Mouse (Mus musculus) layer of hippocampus, postnatal 36 days (tissue): Measurements from ENCODE around the gene Clpp. TPM values are rescaled to one million over a fixed set of nuclear protein-coding genes. Genes with fewer than 3 reads are reported as not detected.
A peak's percentile ranks its signal among the peaks of the same experiment; 100 is the strongest.

Source experiments
- DNase-seq, 2 experiments: peaks; one replicate each; pipeline ENCODE4 v3.0.0; 2022
- total RNA-seq, 2 experiments: library from RNA; stranded (reverse); gene quantifications; 2 replicates each; pipeline ENCODE4 v1.2.3; 2021

Clpp gene
- total RNA-seq, 2 experiments from 2014 or later, result 67.4 to 70.4 TPM

DNA sequence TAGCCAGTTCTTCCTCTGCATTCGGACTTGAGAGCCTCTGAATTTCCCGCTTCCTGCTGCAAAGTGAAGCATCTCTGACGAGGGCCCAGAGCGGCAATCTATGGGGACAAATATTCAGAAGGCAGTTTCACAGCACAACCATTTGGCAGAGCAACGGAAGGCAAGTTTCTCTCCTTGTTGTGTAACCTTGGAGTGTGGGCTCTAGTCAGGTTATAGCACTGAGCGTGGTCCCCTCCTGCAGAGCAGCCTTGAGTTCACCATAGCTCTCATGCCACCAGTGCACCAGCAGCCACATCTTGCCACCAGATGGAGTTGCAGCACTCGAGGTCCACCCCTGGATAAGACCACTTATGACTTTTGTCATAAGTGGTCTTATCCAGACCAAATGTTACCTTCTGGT lies 1.7 kb upstream of the Clpp start:
- DNase-seq, result no peak

DNA sequence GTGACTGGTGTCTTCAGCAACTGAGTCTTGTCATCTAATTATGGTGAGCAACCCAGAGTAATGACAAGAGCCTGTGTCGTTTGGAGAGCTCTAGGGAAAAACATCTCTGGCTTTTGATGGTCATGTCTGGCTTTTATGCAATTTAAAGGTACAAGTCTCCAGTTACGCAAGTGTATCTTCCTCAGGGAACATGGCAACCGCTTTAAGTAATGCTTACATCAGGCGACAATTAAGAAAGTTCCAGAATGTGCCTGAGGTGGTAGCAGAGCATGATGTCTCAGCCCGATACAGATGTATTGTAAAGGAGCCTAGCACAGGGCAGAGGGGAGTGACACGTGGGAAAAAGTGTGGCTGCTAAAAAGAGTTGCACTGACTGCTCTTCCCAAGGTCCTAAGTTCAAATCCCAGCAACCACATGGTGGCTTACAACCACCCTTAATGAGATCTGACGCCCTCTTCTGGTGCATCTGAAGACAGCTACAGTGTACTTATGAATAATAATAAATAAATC lies 1.1 kb upstream of the Clpp start:
- no peak for DNase-seq

DNA sequence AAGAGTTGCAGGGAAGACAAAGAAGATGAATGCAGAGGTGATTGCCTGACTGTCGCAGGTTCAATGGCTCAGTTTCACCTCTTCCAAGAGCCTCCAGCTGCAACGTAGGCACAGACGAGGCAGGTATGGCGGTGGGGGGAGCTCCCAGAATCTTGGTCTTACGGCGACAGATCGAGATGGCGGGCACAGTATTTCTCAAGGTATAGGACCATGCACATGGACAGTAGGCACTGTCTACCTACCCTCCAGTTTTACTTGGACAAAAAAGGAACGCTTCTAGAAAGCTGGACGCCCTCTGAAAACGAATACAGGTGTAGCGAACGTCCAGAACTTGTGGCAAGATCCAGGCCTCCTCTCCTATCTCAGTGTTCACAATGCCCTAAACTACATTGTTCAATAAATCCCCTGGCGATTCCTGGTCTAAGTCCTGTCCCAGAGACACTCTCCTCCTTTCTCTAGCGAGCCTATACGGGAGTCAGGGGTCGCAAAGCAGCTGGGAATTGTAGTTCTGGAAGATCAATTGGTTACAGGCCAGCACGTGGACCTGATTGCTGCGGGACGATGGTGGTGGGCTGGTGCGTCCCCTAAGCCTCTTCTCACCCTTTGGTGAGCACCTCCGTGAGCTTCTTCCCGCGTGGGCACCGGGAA lies 514 bp upstream of the Clpp start:
- no peak for DNase-seq

DNA sequence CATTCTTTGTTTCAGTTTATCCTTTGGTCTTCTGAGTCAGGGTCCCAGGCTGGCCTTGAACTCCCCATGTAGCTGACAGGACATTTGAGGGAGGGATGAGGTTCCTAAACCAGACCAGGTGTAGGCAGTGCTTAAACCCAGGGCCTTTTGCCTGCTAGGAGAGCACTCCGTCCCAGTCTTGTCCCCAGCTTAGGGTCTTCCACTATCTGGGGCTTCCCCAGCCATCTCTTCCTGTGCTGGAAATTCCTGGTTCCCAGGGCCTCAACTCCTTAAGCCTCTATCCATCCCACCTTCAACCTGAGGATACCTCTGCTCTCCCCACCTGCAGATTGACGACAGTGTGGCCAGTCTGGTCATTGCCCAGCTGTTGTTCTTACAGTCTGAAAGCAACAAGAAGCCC lies 861 bp downstream of the Clpp start:
- DNase-seq, result no peak

DNA sequence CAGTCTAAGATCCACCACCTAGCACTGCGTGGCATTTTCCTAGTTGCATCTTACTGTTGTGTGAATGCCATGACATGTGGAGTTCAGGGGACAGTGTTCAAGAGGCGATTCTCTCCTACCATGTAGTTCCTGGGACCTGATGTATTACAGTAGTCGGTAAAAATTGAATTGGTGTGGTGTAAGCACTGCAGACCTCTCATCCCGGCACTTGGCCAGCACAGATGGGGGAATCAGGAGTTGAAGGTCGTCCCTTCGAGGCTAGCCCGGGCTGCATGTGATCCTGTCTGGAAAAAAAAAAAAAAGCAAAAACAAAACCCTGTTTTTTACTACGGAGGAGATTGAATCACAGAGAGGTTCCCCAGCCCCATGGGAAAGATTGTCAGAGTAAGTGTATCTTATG lies 4.9 kb downstream of the Clpp start:
- no peak for DNase-seq

DNA sequence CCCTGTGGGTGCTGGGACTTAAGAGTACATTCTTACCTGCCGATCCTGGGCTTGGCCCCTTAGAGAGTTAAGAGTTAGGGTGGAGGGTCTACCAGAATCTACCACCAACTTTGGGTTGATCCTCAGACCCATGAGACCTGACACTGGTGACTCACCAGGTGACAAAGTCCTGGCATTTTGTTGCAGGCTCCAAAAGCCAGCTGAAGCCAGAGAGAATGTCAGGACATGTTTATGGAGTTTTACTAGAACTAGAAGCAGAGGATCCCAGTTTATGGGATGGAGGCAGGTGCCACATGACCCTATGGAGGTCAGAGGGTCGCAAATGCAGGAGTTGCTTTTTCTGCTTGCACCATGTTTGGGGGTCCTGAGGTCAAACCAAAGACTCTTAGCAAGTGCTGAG lies 6.4 kb downstream of the Clpp start:
- DNase-seq, result no peak

DNA sequence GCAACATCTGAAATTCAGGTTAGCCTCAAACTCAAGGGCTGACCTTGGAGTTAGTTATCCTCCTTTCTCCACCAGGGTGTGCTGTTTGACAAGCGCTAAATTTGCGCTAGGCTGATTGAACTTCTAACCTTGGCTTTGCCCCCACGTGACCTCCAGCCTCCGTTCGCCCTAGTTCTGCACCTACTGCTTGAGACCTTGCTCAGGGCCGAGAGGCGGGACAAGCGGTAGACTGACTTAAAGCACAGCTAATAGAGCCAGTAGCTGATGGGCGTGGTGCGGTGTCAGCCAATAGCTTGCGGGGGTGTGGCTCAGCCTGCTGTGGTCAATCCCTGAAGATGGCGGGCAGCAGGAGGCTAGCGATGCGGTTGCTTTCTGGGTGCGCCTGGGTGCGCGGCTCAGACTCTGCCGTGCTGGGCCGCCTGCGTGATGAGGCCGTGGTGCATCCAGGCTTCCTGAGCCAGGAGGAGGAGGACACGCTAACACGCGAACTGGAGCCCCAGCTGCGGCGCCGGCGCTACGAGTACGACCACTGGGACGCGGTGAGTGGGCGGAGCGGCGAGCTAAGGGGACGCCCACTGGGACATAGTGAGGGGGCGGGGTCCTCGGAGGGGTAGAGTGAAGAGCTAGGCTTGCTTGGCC lies 7.0 kb downstream of the Clpp start, which contains the start of gene Alkbh7:
Gene Alkbh7, plus strand, starts transcription at position 311 of the 639 bp plus-strand sequence.
- DNase-seq, result peak; percentile 92 to 94

DNA sequence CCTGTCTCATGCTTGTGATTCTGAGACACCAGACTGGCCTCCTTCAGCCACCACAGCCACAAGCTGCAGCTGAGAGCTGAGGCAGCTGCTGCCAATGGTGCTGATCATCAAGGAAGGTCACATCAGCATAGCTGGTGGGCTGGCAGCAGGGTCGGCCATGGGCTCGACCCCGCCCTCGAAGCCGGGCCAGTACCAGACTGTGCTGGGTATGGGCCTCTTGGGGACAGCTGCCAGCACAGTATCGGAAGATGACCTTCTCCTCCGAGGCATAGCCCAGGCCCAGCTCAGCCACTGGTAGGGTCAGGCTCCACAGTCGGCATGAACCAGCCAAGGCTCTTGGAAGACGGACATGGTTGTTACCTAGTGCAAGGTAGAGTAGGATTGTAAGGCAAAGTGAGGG lies 9.3 kb downstream of the Clpp start:
- no peak for DNase-seq

DNA sequence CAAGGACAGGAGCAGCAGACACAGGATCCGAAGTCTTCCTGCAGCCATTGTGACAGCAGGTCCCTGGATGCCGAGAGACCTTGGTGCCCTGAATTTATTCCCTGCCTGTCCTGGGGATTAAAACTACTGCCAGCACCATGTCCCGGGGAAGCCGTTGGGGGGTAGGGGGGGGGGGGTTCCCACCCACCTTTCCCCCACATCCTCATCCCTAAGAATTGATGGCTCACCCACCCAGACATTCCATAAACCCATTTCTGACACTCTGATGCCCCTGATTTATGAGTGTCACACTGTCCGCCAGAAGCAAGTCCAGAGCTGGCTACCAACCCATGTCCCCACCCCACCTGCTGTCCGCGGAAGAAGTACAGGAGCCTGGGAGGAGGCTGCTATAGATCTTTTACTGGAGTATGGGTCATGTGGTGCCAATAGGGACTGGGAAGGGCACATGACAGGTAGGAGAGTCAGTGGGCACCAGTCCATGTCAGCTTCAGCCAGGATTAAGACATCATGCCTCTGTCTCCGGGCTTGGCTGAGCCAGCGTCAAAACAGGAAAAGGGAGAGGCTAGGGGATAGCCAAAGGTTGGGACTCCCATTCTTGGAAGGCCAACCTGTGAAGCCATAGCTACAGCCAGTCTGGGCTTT lies 10.0 kb downstream of the Clpp start, which contains the start of gene Pspn:
Gene Pspn, minus strand, starts transcription at position 51 of the 642 bp plus-strand sequence.
- DNase-seq, result no peak

DNA sequence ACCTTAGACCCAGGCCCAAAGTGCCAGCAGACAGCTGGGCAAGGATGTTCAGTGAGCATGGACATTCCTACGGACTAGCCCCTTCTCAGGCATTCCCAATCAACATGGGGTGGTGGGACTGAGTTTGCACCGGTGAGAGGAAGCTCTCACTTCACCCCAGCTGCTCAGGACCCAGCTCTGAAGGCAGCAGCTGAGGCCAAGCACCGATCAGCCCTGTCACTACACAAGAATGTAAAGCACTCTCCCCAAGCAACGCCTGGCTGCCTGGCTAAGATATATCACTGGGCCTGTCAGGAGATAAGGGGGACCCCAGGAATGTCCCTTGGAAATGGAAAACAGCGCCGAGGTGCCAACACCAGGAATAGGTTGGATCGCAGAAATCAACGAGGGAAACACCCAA lies 11.1 kb downstream of the Clpp start:
- DNase-seq, result no peak

DNA sequence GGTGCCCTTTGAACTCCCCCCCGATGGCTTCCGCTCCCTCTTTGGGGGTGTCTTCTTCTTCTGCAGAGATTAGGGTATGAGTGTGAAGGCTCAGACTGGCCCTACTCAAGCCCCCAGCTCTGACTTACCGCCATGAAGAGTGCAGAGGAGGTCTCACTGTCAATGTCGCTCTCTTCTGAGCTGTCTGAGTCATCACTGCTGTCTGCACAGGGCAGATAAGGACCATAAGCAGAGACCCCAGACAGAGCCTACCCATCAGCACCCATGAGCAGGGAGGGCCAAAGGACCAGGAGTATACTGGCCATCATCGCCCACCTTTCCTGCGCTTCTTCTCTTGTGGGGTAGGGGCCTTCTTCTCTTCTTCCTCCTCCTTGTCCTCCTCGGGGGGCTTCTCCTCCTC lies 13.9 kb downstream of the Clpp start:
- DNase-seq, result no peak

DNA sequence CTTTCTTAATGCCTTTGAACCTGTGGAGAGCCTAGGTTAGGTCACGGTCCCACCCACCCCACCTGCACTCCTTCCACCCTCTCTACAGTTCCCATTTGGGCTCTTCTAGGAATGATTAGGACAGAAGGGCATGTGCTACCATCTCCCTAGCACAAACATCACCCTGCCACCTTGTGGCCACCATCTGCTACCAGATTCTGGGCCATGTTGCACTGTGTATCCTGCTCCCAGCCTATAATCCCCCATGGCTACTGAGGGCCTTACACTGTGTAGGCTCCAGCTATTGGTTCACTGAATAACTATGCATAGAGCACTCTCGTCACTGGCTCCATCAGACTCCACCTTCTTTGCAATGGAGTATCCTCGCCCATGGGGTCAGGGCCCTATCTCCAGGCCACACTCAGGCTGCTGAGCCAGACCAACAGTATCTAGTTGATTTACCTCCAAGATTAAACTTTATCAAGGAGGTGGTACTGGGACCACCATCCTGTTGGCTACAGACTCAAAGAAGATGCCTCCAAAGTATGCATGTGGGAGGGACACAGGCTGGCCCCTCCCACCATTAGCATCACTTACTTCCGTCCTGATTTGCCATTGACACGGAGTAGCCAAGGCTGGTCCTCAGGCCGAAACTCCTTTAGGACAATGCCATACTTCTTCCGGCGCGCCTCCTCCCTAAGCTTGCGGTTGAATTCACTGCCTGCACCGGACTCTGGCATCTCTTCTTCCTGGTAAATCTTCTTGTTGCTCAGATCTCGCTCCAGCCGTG lies 17.2 kb downstream of the Clpp start:
- DNase-seq, result no peak

DNA sequence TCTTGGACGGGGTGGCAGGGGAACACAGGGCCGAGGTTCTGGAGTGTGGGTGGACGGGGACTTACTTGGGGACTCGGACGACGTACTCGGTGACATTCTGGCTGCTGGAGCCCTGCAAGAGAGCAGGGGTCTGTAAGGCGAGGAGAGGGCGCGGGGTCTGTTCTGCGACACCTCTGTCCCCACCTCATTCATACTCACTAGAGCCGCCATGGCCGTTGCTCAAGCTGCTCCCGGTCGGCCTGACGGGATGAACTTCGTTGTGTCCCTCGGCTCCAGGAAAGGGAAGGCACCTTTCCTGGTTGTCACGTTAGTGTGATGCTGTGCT lies 20.8 kb downstream of the Clpp start:
- peak in 1 of 2 experiments; percentile 30 for DNase-seq

DNA sequence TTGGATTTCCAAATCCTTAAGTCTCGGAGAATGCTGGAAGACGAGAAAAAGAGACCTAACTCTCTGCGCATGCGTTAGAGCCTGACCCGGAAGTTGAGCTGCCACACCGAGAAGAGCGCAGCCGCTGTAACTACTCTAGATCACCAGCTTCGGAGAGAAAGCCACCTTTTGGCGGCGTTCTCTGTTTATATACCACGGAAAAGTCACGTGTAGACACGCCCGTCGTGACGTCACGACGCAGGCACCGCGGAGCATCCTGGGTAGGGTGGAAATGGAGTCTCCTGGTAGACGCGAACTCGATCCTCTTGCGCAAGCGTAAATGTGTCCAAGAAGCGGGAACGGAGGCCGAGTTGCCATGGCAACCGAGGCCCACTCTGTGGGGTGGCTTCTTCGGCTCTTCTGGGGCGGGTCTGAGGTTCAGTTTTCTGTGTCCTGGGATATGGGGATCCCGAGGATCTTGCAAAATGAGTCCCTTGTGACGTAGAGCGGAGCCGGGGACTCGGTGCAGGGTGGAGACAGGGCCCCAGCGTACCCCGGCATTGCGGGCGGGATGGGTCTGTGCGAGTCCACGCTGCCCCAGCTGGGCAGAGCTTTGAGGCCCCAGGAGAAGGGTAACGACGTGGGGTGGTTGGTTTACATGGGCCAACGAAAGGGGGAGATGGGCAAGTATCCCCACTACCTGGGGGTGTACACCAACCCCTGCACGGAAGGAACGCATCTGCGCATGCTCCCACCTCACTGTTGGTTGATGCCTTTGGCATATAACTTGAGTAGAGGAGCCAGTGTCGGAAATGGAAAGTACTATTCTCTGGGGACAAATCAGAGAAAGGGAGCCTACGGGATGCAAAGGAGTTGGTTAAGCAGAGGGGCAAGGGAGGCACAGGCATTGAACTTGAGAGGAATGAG lies 21.4 kb downstream of the Clpp start, which contains the start of the genes Gtf2f1 and Gm17949:
Gene Gtf2f1, minus strand, starts transcription at position 53 of the 906 bp plus-strand sequence.
Gene Gm17949, plus strand, starts transcription at position 234 of the 906 bp plus-strand sequence.
- DNase-seq, result peak; percentile 89 to 91

DNA sequence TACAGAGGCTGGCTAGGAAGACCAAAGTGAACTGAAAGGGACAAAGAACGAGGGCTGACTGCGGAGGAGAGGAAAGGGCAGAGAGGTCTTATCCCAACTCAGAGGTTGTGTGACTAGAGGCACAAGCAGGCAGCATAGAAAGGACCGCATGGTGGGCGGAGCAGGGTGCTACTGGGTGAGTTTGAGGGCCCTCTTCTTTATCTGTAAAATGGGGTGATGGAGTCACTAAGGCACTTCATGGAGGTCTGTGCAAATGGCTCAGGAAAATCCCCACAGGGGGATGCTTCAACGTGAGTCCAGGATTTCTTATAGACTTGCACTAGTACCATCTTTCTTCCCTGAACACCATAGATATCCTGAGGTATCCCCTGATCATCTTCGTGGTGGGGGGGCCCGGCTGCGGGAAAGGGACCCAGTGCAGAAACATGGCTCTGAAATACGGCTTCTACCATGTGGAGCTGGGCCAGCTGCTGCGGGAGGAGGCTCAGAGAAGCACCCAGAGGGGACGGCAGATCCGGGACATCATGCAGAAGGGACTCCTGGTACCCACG lies 22.2 kb downstream of the Clpp start:
- DNase-seq, result no peak

DNA sequence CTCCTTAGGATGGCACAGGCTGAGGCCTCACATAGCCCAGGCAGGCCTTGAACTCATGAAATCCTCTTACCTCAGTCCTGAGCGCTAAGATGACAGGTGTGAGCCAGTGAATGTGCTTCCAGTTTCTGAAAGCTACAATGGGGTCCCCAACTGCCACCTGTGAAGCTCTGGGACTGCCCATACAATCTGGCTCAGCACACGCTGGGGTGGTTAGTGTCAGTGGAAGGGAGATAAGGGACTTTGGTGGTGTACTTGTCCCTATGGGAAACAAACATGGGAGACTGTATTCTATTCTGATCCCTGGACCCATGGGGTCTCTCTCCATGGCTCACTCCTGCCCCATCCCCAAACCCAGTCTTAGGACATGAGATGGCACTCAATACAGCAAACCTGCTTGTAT lies 29.6 kb downstream of the Clpp start:
- DNase-seq, result no peak

DNA sequence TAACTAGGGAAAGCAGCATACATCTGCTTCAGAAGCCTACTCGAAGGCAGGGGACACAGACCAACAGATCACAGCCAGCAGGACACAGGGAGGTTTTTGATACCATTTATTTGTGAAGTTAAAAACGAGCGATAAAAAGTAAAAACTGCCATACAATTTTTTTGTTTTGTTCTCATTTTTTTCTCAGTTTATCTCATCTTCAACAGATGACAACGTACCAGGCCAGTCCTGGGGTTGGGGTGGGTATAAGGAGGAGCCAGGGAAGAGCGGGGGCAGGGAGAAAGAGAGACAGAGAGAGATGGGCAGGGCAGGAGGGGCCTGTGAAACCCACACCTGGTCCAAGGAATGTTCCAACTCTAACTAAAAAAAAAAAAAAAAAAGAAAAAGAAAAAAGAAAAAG lies 30.9 kb downstream of the Clpp start:
- DNase-seq, result no peak

DNA sequence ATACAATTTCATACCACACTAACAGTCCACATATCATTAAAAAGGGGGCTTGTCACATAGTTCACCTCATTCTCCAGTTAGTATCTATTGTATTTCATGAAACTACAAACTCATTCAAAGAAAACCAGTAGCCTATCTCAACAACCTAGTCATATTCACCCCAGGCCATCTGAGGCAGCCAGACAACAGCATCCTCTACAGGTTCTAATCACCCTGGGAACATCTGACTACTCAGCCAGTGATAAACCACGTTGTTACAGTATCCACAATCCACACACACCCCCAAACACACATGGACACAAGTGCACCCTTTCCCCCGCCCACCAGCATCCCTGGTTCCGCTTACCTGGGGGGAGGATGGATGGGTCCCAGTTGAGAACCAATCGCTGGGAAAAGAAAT lies 37.4 kb downstream of the Clpp start:
- no peak for DNase-seq

DNA sequence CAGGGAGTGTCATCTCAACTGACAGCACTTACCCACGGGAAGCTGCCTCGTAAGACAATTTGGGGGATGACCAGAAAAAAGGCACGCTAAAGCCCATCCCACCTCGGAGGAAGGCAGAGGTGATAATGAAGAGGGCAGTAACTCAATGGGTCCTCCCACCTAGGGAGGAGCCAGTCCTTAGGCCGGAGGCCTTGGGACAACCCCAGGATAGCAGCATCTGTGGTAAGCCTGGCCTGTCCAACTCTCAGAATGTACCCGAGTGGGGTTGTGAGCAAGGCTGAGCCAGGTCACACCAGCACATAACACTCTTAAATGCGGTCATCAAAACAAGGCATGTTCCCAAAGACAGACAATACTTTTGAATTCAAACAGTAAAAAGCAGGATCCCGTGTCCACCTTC lies 39.6 kb downstream of the Clpp start:
- no peak for DNase-seq

DNA sequence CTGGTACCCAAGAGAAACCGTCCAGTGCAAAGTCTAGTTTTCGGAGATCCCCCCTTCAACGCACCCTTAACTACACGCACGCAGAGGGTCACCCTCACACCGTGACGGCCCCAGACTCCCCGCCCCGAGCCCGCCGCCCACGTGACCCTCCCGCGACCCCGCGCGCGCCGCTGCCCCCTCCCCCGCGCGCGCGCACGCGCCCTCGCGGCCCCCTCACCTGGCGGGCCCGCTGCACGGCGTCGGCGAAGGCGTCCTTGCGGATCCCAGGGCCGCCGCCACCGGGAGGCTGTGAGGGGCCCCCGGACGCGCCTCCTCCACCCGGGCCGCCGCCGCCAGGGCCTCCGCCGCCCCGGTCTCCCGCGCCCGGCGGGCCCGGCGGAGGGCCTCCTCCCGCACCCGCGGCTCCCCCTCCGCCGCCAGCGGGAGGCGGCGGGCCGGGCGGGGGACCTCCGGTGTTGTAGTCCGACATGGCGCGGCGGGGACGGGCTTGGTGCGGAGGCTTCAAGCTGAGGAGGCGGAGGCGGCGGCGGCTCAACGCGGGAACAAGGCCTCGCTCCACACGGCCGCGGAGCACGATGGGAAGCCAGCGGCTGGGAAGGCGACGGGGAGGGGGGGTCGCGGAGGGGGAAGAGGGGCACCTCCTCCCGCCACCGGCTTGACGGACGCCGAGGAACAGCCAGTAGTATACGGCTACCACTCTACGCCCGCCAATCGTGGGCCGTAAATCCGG lies 41.0 kb downstream of the Clpp start, which contains the start of gene Khsrp:
Gene Khsrp, minus strand, starts transcription at position 592 of the 730 bp plus-strand sequence.
- DNase-seq, result no peak
